Mouse (Mus musculus) embryonic fibroblast, embryonic 13.5 days (primary cell): ENCODE data around the gene Arf3.

Experiments used
- CTCF ChIP-seq: IDR thresholded peaks from 2 replicates; pipeline ENCODE4 v1.5.1; 2011; ENCODE audit warnings: mild to moderate bottlenecking, control low read depth, low read length, moderate library complexity, borderline replicate concordance; ENCODE audit not compliant: insufficient read depth
- POLR2A ChIP-seq: IDR thresholded peaks from 2 replicates; pipeline ENCODE4 v1.6.1; 2011; ENCODE audit warnings: low read depth, mild to moderate bottlenecking, control low read depth, low read length, moderate library complexity

GRCm38 (mm10) chr15:98778806-98779205 lies 15.8 kb upstream of the Arf3 start:
- no peak for TF ChIP-seq CTCF
- no peak for TF ChIP-seq POLR2A
